Mouse (Mus musculus) embryonic fibroblast, embryonic 13.5 days (primary cell): ENCODE data around the gene Cysltr2. TPM values are rescaled to one million over a fixed set of nuclear protein-coding genes. Genes with fewer than 3 reads are reported as not detected.
A peak's percentile ranks its signal among the peaks of the same experiment; 100 is the strongest.

Experiments
- H3K27ac ChIP-seq: 2 replicates; pipeline ENCODE4 v1.5.1; 2012; ENCODE audit warnings: low read length, control low read depth, inconsistent platforms; ENCODE audit not compliant: insufficient read depth
- H3K4me1 ChIP-seq: 2 replicates; pipeline ENCODE4 v1.6.1; 2011; ENCODE audit warnings: low read length; ENCODE audit not compliant: control insufficient read depth, insufficient read depth
- H3K4me3 ChIP-seq: 2 replicates; pipeline ENCODE4 v1.5.1; 2011; ENCODE audit warnings: mild to moderate bottlenecking, control low read depth, low read length; ENCODE audit not compliant: insufficient read depth
- CTCF ChIP-seq: IDR thresholded peaks from 2 replicates; pipeline ENCODE4 v1.5.1; 2011; ENCODE audit warnings: mild to moderate bottlenecking, control low read depth, low read length, moderate library complexity, borderline replicate concordance; ENCODE audit not compliant: insufficient read depth
- POLR2A ChIP-seq: IDR thresholded peaks from 2 replicates; pipeline ENCODE4 v1.6.1; 2011; ENCODE audit warnings: low read depth, mild to moderate bottlenecking, control low read depth, low read length, moderate library complexity
- polyA plus RNA-seq: library from polyadenylated mRNA; stranded (reverse); fragments of >200 nt; gene quantifications from 2 replicates; pipeline ENCODE4 v1.2.4, GENCODE M21; 2011; ENCODE audit warnings: low read depth; ENCODE audit not compliant: missing spikeins, insufficient read length

Cysltr2 gene
- polyA plus RNA-seq, 1 experiment = not detected

GRCm38 (mm10) chr14:73000325-73000724 lies 48.6 kb downstream of the Cysltr2 start:
- H3K27ac ChIP-seq = no peak overlapping the region
- H3K4me1 ChIP-seq = no peaks in the 10 kb centered on the region
- no peak overlapping the region for H3K4me3 ChIP-seq
- TF ChIP-seq CTCF = 0 out of 2 replicates have a peak, but pooled peaks have one; percentile 10
- TF ChIP-seq POLR2A = no peak

GRCm38 (mm10) chr14:72998111-72998510 lies 50.8 kb downstream of the Cysltr2 start:
- H3K27ac ChIP-seq = no peak overlapping the region
- TF ChIP-seq CTCF (no peak), POLR2A (no peak)
- H3K4me3 ChIP-seq = no peak overlapping the region
- no peaks in the 10 kb centered on the region for H3K4me1 ChIP-seq

GRCm38 (mm10) chr14:72986044-72986443 lies 62.9 kb downstream of the Cysltr2 start:
- TF ChIP-seq CTCF (no peak), POLR2A (no peak)
- no peak overlapping the region for H3K27ac ChIP-seq
- H3K4me1 ChIP-seq = peaks cover 5% of the 10 kb centered on the region
- H3K4me3 ChIP-seq = no peak overlapping the region

GRCm38 (mm10) chr14:72985113-72985512 lies 63.8 kb downstream of the Cysltr2 start:
- H3K27ac ChIP-seq = no peak overlapping the region
- H3K4me3 ChIP-seq = no peak overlapping the region
- H3K4me1 ChIP-seq = peaks cover 5% of the 10 kb centered on the region
- TF ChIP-seq POLR2A (no peak), CTCF (no peak)

GRCm38 (mm10) chr14:72983456-72983855 lies 65.5 kb downstream of the Cysltr2 start:
- no peak overlapping the region for H3K4me3 ChIP-seq

GRCm38 (mm10) chr14:72982981-72983436 lies 65.9 kb downstream of the Cysltr2 start:
- Histone ChIP-seq H3K27ac (peak overlapping the region; percentile 51), H3K4me1 (peaks cover 5% of the 10 kb centered on the region), H3K4me3 (no peak overlapping the region)
- TF ChIP-seq CTCF (no peak), POLR2A (no peak)

More at GRCm38 (mm10) chr14:72983456-72983855, 65.5 kb downstream of the Cysltr2 start:
- peaks cover 5% of the 10 kb centered on the region for H3K4me1 ChIP-seq
- TF ChIP-seq POLR2A = no peak
- TF ChIP-seq CTCF = peak; percentile 51; the same call in 1 of the 2 replicates
- peak overlapping the region; percentile 51; the same call in 1 of the 2 replicates for H3K27ac ChIP-seq

GRCm38 (mm10) chr14:72980761-72981160 lies 68.2 kb downstream of the Cysltr2 start:
- H3K4me3 ChIP-seq = no peak overlapping the region
- TF ChIP-seq POLR2A = no peak
- TF ChIP-seq CTCF = no peak
- no peak overlapping the region for H3K27ac ChIP-seq
- H3K4me1 ChIP-seq = peaks cover 5% of the 10 kb centered on the region

GRCm38 (mm10) chr14:72980106-72980505 lies 68.8 kb downstream of the Cysltr2 start:
- no peak overlapping the region for H3K4me3 ChIP-seq
- peaks cover 5% of the 10 kb centered on the region for H3K4me1 ChIP-seq
- TF ChIP-seq POLR2A (no peak), CTCF (no peak)
- H3K27ac ChIP-seq = no peak overlapping the region

GRCm38 (mm10) chr14:72976111-72976510 lies 72.8 kb downstream of the Cysltr2 start:
- no peak overlapping the region for H3K4me3 ChIP-seq
- no peaks in the 10 kb centered on the region for H3K4me1 ChIP-seq
- H3K27ac ChIP-seq = no peak overlapping the region
- TF ChIP-seq CTCF = no peak
- no peak for TF ChIP-seq POLR2A

Other genes with a start within 250 kb of the Cysltr2 start
- gene Rcbtb2, start 73.9 kb upstream of the Cysltr2 start, polyA plus RNA-seq = 70.3 and 81.6 TPM in 2 replicates
- gene Lpar6, start 188.8 kb upstream of the Cysltr2 start, polyA plus RNA-seq = 4.9 and 5.4 TPM in 2 replicates